Mouse (Mus musculus): Measurements from ENCODE around the gene Nyx.

DNA sequence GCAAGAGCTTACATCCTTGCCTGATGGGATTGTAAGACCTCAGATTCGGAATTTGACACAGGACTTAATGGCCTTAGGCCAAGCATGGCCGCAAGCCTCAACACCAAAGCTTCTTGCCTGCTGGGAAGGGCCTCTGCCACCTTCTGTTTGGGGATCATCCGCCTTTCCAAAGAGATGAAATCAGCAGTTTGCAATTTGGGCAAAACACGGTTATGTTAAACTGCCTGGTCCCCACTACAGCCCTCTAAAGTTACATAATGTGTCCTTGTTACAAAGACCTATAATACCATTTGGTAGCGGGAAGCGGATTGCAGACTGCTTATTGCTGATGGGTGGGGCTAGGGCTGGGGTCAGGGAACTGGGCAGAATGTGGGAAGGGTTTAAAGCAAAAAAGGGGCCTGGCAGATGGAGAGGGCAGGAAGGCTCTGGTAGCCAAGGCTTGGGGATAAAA is 1.2 kb downstream of the Nyx start:
- TF ChIP-seq POLR2A (IDR thresholded peaks at IDR 0.05; ENCODE audit: insufficient read length, low read depth) (no peak), CEBPB (IDR thresholded peaks at IDR 0.05; ENCODE audit: insufficient read depth, poor library complexity, severe bottlenecking) (no peak), E2F4 (IDR thresholded peaks at IDR 0.05; ENCODE audit: insufficient read depth) (no peak), MAX (IDR thresholded peaks at IDR 0.05; ENCODE audit: low read depth) (no peak), USF1 (IDR thresholded peaks at IDR 0.05; ENCODE audit: low read depth) (no peak), REST (IDR thresholded peaks at IDR 0.05; ENCODE audit: insufficient read depth, insufficient read length) (no peak), POLR2AphosphoS2 (IDR thresholded peaks at IDR 0.05; ENCODE audit: insufficient read length, low read depth) (no peak), TCF3 (IDR thresholded peaks at IDR 0.05; ENCODE audit: insufficient read length, low read depth) (no peak), TCF12 (IDR thresholded peaks at IDR 0.05; ENCODE audit: insufficient read depth, poor library complexity, severe bottlenecking) (no peak), MYOD1 (IDR thresholded peaks at IDR 0.05; ENCODE audit: control insufficient read depth in 1 of 3, insufficient read length in 2 of 3, low read depth in 2 of 3) (no peak), MYOG (IDR thresholded peaks at IDR 0.05; ENCODE audit: control insufficient read depth in 1 of 3, insufficient read depth in 1 of 3, insufficient read length in 2 of 3, low read depth in 2 of 3) (no peak), SRF (IDR thresholded peaks at IDR 0.05; ENCODE audit: control insufficient read depth, insufficient read length, low read depth) (no peak)

All from myocyte (in vitro differentiated cells).